Mouse (Mus musculus): ENCODE data around the gene Hus1b.

Hus1b gene

GRCm38 (mm10) chr13:30947540-30947939 lies at the start of gene Hus1b:
Hus1b (minus strand) TSS chr13:30947759.
- no peak for DNase-seq (ENCODE audit: low spot score)

GRCm38 (mm10) chr13:30994249-30994858 lies 46.8 kb upstream of the Hus1b start:
- peak; percentile 10 for DNase-seq (ENCODE audit: low spot score)

GRCm38 (mm10) chr13:30993819-30994218 lies 46.3 kb upstream of the Hus1b start:
- peak; percentile 78 for DNase-seq (ENCODE audit: low spot score)

- no peak for DNase-seq (ENCODE audit: low spot score)
Observed at GRCm38 (mm10) chr13:30990233-30990632, 42.7 kb upstream of the Hus1b start.

GRCm38 (mm10) chr13:30989710-30990109 lies 42.2 kb upstream of the Hus1b start:
- no peak for DNase-seq (ENCODE audit: low spot score)

- DNase-seq (ENCODE audit: low spot score) = no peak
Observed at GRCm38 (mm10) chr13:30987686-30988085, 40.1 kb upstream of the Hus1b start.

- no peak for DNase-seq (ENCODE audit: low spot score)
Observed at GRCm38 (mm10) chr13:30986934-30987455, 39.4 kb upstream of the Hus1b start.

- DNase-seq (ENCODE audit: low spot score) = no peak
Observed at GRCm38 (mm10) chr13:30985598-30986466, 38.3 kb upstream of the Hus1b start.

- DNase-seq (ENCODE audit: low spot score) = no peak
Observed at GRCm38 (mm10) chr13:30985275-30985597, 37.7 kb upstream of the Hus1b start.

- peak; percentile 58 for DNase-seq (ENCODE audit: low spot score)
Observed at GRCm38 (mm10) chr13:30981666-30982065, 34.1 kb upstream of the Hus1b start.

GRCm38 (mm10) chr13:30978224-30978623 lies 30.7 kb upstream of the Hus1b start:
- DNase-seq (ENCODE audit: low spot score) = no peak

- DNase-seq (ENCODE audit: low spot score) = no peak
Observed at GRCm38 (mm10) chr13:30976536-30977084, 29.1 kb upstream of the Hus1b start.

- DNase-seq (ENCODE audit: low spot score) = no peak
Observed at GRCm38 (mm10) chr13:30974247-30974630, 26.7 kb upstream of the Hus1b start.

GRCm38 (mm10) chr13:30973501-30974246 lies 26.1 kb upstream of the Hus1b start, which contains the start of the genes Exoc2 and Gm5447:
Exoc2 (minus strand) TSS chr13:30974093.
Gm5447 (plus strand) TSS chr13:30974204.
- DNase-seq (ENCODE audit: low spot score) = peak; percentile 81

GRCm38 (mm10) chr13:30972102-30972501 lies 24.5 kb upstream of the Hus1b start:
- peak; percentile 10 for DNase-seq (ENCODE audit: low spot score)

- DNase-seq (ENCODE audit: low spot score) = no peak
Observed at GRCm38 (mm10) chr13:30971047-30971446, 23.5 kb upstream of the Hus1b start.

- peak; percentile 7 for DNase-seq (ENCODE audit: low spot score)
Observed at GRCm38 (mm10) chr13:30968311-30968710, 20.8 kb upstream of the Hus1b start.

- no peak for DNase-seq (ENCODE audit: low spot score)
Observed at GRCm38 (mm10) chr13:30966507-30966911, 18.9 kb upstream of the Hus1b start.

- DNase-seq (ENCODE audit: low spot score) = no peak
Observed at GRCm38 (mm10) chr13:30961932-30962331, 14.4 kb upstream of the Hus1b start.

- DNase-seq (ENCODE audit: low spot score) = no peak
Observed at GRCm38 (mm10) chr13:30960714-30961113, 13.2 kb upstream of the Hus1b start.

- no peak for DNase-seq (ENCODE audit: low spot score)
Observed at GRCm38 (mm10) chr13:30953580-30953979, 6.0 kb upstream of the Hus1b start.

GRCm38 (mm10) chr13:30952044-30952443 lies 4.5 kb upstream of the Hus1b start:
- no peak for DNase-seq (ENCODE audit: low spot score)
